Mouse (Mus musculus) central nervous system, embryonic 18 days (tissue): ENCODE data around the gene Sap30bp. TPM values are rescaled to one million over a fixed set of nuclear protein-coding genes. Genes with fewer than 3 reads are reported as not detected.

ENCODE experiments used
- polyA plus RNA-seq: library from polyadenylated mRNA; depleted of rRNA; stranded (reverse); fragments of >200 nt; gene quantifications from 2 replicates; pipeline ENCODE4 v1.2.3, GENCODE M21; 2012; rRNA removed

The Sap30bp gene
- polyA plus RNA-seq, result 60.5 and 68.3 TPM in 2 replicates

GRCm38 (mm10) chr11:115933108-115933746 lies at the start of gene Sap30bp, which contains the start of gene Recql5:
TSS of gene Sap30bp (plus strand) at chr11:115933282.
TSS of gene Recql5 (minus strand) at chr11:115933477.

DNA sequence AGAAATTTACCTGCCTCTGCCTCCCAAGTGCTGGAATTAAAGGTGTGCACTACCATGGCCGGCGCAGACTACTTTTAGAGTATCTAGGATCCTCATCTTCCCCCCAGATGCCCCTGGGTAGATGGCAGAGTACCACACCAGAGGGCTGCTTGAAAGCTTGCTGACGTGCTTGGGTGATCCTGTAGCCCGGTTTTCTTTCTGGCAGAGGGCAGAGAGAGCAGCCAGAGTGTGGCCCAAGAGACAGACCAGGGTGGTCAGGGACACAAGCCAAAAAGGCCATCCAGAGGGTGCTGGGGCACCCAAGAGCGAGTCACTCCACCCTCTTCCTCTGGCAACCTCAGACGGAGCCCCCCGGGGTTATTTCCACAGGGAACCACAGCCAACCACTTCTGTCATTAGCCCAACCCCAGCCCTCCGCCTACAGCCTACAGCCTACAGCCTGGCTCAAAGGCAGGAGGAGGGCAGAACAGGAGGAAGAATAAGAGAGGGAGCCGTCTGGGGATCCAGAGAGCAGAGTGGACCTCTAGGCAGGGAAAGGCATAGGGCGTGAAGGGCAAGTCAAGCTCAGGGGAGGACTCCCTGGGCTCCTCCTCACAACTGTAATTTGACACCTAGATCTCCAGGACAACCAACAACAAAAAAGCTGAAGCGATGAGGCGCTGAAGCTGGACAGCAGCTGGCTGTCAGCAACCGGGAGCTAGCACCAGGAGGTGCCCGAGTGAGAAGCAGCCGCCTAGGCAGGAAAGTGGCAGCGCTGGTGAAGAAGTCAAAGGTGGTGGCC lies 33.4 kb upstream of the Sap30bp start, which contains the start of gene Smim5:
TSS of gene Smim5 (plus strand) at position 481 of the 781 bp plus-strand sequence.

DNA sequence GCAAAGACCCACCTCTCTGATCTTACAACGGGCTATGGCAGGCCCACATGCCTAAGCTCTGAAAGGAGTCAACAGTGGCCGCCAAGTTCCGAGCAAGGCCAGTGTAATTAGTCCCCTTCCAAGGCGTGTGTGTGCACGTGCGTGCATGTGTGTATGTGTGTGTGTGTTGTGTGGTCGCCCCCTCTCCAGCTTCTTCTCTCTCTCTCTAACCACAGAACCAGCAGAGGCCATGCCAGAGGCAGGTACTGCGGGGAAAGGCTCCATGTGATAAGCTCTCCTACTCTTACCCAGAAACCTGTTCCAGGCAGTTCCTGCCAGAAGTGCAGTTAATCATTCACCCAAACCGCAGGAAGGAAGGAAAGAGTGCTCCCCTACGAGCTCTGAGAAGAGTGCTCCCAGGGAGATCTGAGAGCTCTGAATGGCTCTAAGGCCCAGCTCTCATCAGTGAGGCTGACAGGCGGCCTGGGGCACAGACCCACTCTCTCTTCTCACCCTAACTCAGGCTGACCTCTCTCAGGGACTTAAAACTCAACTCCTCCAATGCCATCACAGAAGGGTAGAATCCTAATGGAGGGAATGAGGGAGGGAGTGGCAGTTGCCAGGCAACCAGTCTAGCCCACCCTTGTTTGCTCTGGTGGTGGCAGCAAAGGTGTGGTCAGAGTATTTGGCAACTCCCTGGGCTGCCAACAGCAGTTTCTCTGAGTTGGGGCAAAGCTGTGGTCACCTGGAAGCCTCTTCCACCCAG lies 21.3 kb upstream of the Sap30bp start, which contains the start of gene Smim6:
TSS of gene Smim6 (plus strand) at position 386 of the 745 bp plus-strand sequence.

GRCm38 (mm10) chr11:115974309-115975082 lies 41.4 kb downstream of the Sap30bp start, which contains the start of gene Itgb4:
TSS of gene Itgb4 (plus strand) at chr11:115974709.

DNA sequence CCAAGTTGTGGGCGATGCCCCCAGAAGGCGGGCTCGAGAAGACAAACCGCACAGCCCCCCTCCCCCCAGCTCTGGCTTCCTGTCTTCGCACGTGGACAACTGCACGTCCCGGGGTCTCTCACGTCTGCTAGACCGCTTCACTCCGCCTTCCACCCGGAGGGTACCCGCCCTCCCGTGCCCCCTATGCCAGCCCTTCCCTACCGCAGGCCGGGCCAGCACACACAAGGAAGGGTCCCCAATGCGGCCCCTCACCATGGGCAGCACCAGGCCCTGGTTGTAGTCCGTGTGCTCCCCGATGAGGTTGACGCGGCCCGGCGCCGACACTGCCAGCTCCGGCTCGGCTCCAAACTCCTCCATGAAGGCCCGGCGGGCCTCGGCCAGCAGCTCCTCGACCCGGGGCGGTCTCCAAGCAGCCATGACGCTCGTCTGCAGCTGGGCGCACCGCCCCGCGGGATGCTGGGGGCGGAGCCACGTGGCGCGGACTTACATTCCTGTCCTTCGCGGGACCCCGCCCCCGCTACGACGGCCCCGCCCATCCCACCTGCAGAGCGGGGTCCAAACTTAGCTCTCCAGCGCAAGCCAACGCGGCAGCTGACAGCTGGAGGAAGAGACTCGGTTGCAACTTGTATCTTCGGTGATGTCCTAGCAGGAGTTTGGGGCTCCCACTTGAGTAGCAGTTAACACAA lies 79.3 kb downstream of the Sap30bp start, which contains the start of gene Galk1:
TSS of gene Galk1 (minus strand) at position 458 of the 686 bp plus-strand sequence.

Other genes with a start within 250 kb of the Sap30bp start
- gene Grb2, start 224.7 kb upstream of the Sap30bp start, polyA plus RNA-seq, result 149 and 150 TPM in 2 replicates
- 33.2 and 39.8 TPM in 2 replicates for gene Tmem94, start 167.8 kb upstream of the Sap30bp start, polyA plus RNA-seq
- gene Caskin2, start 119.6 kb upstream of the Sap30bp start, polyA plus RNA-seq, result 11.0 and 11.8 TPM in 2 replicates
- gene Tsen54, start 118.6 kb upstream of the Sap30bp start, polyA plus RNA-seq, result 24.4 and 26.9 TPM in 2 replicates
- 1.4 and 1.6 TPM in 2 replicates for gene Llgl2, start 109.2 kb upstream of the Sap30bp start, polyA plus RNA-seq
- 0.13 and 0.22 TPM in 2 replicates for gene Myo15b, start 74.9 kb upstream of the Sap30bp start, polyA plus RNA-seq
- 0.31 and 2.1 TPM in 2 replicates for gene Smim5, start 33.3 kb upstream of the Sap30bp start, polyA plus RNA-seq
- gene Smim6, start 21.3 kb upstream of the Sap30bp start, polyA plus RNA-seq, result 0.11 TPM in 1 of 2 replicates, not detected in the other
- 25.8 and 28.1 TPM in 2 replicates for gene Recql5, start 195 bp downstream of the Sap30bp start, polyA plus RNA-seq
- 1.1 and 1.2 TPM in 2 replicates for gene Itgb4, start 41.4 kb downstream of the Sap30bp start, polyA plus RNA-seq
- gene Galk1, start 79.4 kb downstream of the Sap30bp start, polyA plus RNA-seq, result 36.4 TPM in 2 replicates
- 867 and 875 TPM in 2 replicates for gene H3f3b, start 94.7 kb downstream of the Sap30bp start, polyA plus RNA-seq
- gene Unk, start 97.0 kb downstream of the Sap30bp start, polyA plus RNA-seq, result 48.3 and 48.5 TPM in 2 replicates
- gene Unc13d, start 144.7 kb downstream of the Sap30bp start, polyA plus RNA-seq, result 0.57 and 0.70 TPM in 2 replicates
- gene Wbp2, start 153.7 kb downstream of the Sap30bp start, polyA plus RNA-seq, result 132 and 148 TPM in 2 replicates
- gene Trim47, start 193.9 kb downstream of the Sap30bp start, polyA plus RNA-seq, result 8.4 and 9.3 TPM in 2 replicates
- gene Trim65, start 197.8 kb downstream of the Sap30bp start, polyA plus RNA-seq, result 3.0 and 3.3 TPM in 2 replicates
- gene Mrpl38, start 205.6 kb downstream of the Sap30bp start, polyA plus RNA-seq, result 31.1 and 35.5 TPM in 2 replicates
- gene Fbf1, start 234.9 kb downstream of the Sap30bp start, polyA plus RNA-seq, result 150 and 152 TPM in 2 replicates